Mouse (Mus musculus) ES-Bruce4 (cell line): Measurements from ENCODE around the gene Htra3.

Experiments used
- CTCF ChIP-seq: IDR thresholded peaks from one replicate; pipeline ENCODE4 v1.8.1; 2011; ENCODE audit warnings: low read depth, low read length
- EP300 ChIP-seq: IDR thresholded peaks from 2 replicates; pipeline ENCODE4 v1.6.1; 2011; ENCODE audit warnings: low read depth, low read length; ENCODE audit not compliant: insufficient read depth

DNA sequence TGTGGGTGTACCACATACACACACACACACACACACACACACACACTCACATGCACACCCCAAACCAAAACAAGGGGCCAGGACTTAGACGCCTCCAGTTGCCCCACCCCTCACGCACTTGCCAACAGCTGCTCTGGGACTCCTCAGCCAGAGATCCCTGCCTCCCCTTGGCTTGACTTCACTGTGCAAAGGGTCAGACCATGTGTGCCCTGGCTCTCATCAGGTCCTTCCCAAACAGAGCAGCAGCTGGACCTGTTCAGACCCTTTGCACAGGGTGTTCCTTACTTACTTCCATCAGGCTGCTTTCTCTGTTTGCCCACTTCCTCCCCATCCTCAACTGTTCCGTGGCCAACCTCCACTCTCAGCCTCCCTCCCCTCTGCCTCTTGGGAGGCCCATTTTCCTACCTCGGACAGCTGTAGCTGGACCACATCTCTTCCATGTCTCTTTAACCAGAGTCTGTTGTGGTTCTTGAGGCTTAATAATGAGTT is 54.8 kb downstream of the Htra3 start:
- no peak for TF ChIP-seq CTCF
- TF ChIP-seq EP300: no peak
